Mouse (Mus musculus): ENCODE results near the gene Unc13a. TPM values are rescaled to one million over a fixed set of nuclear protein-coding genes. Genes with fewer than 3 reads are reported as not detected.

Gene Unc13a
- total RNA-seq, 2 experiments from 2014 or later = 278 to 328 TPM

DNA sequence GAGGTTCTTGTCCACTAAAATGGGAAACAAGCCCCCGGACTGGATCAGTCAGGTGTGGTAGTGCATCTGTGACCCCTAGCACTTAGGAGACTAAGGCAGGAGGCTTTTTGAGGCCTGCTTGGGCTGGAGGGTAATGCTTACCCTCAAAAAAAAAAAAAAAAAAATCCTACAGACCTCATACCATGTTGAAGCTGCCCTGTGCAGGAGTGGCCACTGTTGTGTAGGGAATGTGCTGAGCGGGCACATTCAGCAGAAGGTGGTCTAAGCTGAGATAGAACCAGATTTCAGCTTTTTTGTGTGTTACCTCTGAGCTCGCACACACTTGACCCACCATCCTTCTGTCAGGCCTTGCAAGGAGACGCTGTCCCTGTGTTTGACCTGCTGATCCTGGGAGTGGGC lies 77.2 kb downstream of the Unc13a start:
- DNase-seq (ENCODE audit: low spot score in 2 of 2) = no peak
- intact Hi-C loops (cut with DNase I) = no loop called here

DNA sequence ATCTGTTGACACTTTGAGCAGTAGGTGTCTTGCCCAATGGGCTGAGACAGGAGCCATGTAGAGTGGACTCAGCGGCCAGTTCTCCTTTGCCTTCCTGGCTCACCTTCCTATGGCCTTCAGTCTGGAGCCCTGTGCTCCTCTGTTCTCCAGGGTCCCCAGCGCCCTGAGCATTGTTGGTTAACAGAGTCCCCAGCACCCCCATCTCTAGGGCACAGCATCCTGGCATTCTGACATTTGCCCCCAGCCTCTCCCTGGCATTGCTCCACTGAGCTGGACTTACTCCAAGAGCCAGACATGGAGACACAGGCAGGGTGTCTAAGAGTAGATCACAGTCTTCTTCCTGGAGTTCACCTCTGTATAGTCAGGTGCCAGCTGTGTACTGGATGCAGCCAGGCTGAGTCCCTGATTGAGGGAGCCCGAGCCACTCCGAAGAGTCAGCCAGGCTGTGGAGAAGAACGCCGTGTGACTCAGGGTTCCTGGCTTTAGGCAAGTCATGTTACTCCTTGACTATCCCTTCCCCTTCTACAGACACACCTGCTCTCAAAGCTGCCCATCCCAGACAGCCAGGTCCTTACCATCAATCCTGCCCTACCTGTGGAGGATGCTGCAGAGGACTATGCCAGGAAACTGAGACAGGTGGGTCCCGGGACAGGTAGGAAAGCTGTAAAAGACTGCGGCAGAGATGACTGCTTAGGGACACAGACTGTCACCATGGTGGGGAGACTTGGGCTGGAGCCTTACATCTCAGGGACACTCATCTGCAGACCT lies 77.8 kb downstream of the Unc13a start:
- no peak for DNase-seq (ENCODE audit: low spot score in 2 of 2)
- intact Hi-C loops (cut with DNase I) = loop anchor here (2.0 kb wide), 1 partner anchor 25 kb away; the partner anchor contains the start of gene Slc27a1

DNA sequence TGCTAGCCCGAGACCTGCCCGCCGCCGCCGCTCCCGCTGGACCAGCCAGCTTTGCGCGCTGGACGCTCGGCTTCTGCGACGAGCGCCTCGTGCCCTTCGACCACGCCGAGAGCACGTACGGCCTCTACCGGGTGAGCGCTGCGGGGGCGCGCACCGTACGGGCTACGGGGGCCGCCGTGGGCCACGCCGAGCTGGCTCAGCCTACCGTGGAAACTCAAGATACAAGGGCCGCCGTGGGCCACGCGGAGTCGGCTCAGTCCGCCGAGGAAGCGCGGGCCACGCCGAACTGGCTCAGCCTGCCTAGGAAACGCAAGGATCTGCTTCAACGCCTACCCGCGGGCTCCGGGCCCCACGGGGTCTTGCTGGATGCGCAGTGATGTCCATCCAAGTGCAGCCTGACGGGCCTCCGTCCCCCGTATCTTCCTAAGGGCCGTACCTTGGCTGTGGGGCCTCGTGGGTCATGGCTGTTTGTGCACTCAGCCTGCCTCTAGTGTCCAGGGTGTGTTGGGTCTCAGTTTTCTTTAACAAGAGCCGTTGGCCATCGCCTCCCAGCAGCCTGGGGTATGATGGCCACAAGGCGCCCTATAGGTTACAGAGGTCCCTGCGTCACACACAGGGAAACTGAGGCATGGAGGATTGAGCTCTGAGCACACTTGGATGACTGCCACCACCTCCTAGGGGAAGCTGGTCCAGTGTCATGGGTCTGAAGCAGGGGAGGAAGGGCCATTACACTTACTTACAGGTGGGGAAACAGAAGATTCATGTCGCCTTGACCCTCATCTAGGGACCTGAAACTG lies 79.0 kb downstream of the Unc13a start:
- DNase-seq (ENCODE audit: low spot score in 2 of 2) = peak; percentile 93 to 94
- intact Hi-C loops (cut with DNase I) = loop anchor here (2.0 kb wide), 1 partner anchor 24 kb away; the partner anchor contains the start of gene Slc27a1

DNA sequence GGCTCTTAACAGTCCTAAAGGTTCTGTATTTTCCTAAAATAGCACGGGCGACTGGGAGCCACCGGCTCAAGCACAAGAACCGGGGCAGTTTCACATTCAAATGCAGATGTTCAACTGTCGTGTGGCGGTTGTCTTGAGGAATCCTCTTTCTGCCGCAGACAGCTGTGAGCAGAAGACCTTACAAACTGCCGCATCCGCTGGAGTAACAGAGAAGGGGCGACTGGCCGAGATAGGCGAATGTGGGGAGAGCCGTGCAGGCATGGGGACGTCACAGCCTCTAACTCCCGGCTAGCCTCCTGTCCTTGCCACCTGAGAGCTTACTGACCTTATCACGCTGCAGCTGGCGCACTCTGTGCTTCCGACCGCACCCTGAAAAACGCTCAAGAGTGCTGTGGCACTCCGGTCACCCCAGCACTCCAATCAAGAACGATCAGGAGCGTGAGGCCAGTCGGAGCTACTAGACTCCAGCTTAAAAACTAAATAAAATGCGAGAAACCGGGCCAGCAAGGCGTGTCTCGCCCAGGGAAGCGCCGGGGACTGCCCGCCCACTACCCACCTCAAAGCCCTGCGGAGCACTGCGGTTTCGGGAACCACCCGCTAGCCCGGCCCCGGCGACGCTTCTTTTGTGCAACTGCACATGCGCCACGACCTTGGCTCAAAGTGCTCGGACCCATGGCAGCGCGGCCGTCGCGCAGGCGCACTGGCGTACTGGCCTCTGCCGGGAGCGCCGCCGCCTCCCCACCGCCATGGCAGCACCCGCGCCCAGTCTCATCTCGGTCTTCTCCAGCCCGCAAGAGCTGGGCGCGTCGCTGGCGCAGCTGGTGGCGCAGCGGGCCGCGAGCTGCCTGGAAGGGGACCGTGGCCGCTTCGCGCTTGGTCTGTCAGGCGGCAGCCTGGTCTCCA lies 79.8 kb downstream of the Unc13a start, which contains the start of gene Pgls:
TSS of gene Pgls (plus strand) at position 706 of the 903 bp plus-strand sequence.
- intact Hi-C loops (cut with DNase I) = loop anchor here (2.0 kb wide), 1 partner anchor 23 kb away; the partner anchor contains the start of gene Slc27a1
- peak; percentile 98 to 99 for DNase-seq (ENCODE audit: low spot score in 2 of 2)

DNA sequence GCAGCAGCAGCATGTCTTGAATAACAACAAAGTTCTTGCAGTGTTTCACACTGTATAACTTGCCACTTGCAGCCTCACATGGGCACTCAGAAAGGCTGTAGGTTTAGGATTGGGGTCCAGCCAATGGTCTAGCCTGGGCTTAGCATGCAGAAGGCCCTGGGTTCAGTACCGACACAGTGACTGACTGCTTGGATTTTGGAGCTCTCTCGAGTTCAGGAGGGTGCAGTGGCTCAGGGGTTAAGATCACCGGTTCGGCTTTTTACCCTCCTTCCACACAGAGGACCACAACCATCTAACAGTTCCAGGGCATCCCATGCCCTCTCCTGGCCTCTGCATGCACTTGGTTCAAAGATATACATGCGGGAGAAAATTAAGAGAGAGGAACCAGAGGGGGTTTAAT lies 80.5 kb downstream of the Unc13a start:
- no peak for DNase-seq (ENCODE audit: low spot score in 2 of 2)
- intact Hi-C loops (cut with DNase I) = no loop called here

DNA sequence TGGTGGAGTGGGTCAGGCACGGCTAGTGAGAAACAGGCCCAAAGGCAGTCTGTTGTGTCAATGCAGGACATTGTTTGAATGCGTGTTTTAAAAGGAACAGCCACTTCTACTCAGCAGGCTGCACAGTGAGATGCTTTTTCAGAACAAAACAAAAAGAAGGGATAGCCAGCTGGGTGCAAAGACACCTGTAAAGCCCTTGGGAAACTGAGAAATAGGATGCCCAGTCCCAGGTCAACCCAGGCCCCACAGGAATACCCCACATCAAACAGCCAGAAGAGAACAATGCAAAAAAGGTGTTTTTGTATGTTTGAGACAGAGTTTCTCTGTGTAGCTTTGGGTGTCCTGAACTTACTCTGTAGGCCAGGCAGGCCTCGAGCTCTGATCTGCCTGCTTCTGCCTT lies 82.8 kb downstream of the Unc13a start:
- DNase-seq (ENCODE audit: low spot score in 2 of 2) = no peak
- intact Hi-C loops (cut with DNase I) = no loop called here

DNA sequence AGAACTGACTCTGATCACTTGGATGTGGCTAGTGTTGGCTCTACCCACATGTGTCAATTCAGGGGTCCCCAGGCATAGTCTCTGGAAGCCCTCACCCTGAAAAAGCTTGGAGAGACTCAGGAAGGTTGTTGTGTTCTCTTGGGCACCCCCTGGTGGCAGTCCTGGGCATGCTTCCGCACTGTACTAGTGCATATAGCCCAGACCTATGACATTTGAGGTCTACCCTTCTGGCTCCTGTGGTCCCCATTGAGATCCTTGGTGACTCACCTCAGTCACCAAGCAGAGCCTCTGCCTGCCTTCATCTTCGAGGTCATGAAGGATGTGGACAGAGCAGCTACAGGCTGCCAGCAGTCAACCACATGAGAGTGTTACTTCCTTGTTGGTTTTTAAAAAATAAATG lies 84.7 kb downstream of the Unc13a start:
- no peak for DNase-seq (ENCODE audit: low spot score in 2 of 2)
- intact Hi-C loops (cut with DNase I) = no loop called here

DNA sequence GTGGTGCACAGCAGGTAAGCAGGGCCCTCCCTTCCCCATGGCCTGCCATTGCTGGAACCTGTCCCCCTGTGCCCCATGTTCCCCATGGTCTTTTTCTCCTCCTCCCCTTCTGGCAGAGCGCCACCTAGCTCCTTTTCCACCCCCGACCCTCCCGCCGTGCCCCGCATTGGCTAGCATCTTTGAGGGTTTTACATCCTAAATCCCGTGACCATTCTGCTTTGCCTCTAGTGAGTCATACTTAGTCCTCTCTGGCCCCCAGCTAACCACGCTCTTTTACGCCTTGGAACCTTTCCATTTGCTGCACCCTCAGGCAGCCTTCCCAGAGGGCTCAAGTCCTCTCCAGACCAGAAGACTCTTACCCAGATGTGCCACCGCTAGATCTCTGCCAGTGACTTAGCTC lies 91.4 kb downstream of the Unc13a start:
- intact Hi-C loops (cut with DNase I) = no loop called here
- DNase-seq (ENCODE audit: low spot score in 2 of 2) = no peak

DNA sequence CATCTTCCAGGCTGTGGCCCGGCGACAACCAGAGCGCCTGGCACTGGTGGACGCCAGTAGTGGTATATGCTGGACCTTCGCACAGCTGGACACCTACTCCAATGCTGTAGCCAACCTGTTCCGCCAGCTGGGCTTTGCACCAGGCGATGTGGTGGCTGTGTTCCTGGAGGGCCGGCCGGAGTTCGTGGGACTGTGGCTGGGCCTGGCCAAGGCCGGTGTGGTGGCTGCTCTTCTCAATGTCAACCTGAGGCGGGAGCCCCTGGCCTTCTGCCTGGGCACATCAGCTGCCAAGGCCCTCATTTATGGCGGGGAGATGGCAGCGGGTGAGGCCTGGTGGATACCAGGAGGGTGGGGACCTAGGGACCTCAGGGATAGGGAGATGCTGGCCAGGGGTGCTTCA lies 92.1 kb downstream of the Unc13a start:
- intact Hi-C loops (cut with DNase I) = no loop called here
- DNase-seq (ENCODE audit: low spot score in 2 of 2) = no peak

DNA sequence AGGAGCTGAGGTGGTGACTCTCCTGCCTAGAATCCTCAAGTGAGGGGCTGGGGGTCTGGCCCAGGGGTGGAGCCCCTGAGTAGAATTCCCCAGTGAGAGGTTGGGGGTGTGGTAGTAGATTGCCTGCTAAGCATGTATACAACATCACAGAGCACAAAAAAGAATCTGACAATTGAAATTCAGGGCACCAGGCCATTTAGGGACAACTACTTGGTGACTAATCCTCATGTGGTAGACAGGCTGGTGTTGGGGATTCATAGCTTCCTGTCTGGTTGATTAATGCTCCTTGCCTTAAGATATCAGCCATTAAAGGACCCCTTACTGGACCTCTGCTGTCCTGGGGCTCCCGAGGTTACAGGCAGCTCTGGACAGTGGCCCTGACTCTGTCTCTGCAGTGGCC lies 92.5 kb downstream of the Unc13a start:
- intact Hi-C loops (cut with DNase I) = no loop called here
- DNase-seq (ENCODE audit: low spot score in 2 of 2) = no peak

DNA sequence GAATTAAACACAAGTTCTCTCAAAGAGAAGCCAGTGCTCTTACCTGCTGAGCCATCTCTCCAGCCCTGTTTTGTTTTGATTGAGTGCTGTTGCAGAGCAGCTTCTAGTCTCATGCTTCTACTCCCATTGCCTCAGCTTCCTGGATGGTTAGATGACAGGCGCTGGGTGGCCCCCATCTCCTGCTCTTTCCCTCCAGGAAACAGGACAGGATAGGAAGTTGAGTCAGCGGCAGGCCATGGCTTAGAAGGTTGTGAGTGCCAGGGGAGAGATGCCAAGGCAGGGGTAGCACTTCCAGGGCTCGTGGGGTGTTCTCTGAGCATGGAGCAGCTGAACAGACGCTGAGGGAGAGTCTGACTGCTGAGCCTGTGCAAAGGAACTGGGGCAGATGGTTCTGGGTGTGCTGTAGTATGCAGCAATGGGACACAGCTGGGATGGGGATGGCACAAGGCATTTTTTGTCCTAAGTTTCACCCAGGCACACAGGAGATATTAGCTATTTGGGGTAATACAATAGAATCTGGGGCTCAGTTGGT lies 93.6 kb downstream of the Unc13a start:
- intact Hi-C loops (cut with DNase I) = no loop called here
- no peak for DNase-seq (ENCODE audit: low spot score in 2 of 2)

DNA sequence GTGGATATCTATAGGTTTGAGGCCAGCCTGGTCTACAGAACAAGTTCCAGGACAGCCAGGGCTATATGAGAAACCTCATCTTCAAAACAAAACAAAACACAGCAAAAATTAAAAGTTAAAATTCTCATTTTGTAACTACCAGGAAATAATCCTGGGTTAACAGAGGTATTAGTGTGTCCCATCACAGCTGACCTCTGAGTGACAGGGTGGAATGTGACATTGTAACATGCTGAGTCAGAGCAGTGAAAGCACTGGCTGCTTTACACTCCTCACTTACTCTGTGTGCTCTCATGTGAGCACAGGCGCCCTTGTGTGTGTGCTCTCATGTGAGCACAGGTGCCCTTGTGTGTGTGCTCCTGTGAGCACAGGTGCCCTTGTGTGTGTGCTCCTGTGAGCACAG lies 96.5 kb downstream of the Unc13a start:
- DNase-seq (ENCODE audit: low spot score in 2 of 2) = no peak
- intact Hi-C loops (cut with DNase I) = no loop called here

DNA sequence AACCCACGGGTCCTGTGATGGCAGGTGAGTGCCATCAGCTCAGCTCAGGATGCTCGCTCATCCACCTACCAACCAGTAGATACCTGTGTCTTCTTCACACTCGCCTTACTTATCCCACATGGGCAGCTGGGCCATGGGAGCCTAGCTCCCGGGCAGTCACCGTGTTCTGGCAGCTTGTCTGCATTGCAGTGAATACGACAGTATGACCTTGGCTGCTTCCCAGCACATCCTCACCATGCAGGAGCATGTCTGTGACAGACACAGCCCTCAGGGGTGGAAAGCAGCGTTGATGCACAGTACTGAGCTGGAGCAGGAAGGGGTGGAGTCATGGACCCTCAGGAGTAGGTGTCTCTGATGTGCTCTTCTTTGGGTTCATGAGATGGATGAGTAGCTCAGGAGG lies 97.1 kb downstream of the Unc13a start:
- no peak for DNase-seq (ENCODE audit: low spot score in 2 of 2)
- intact Hi-C loops (cut with DNase I) = no loop called here

Small RNA genes within 50 kb of the gene (microRNA-seq; reads per million reads assigned to microRNA genes)
- gene Mir6769b = 34.8 reads per million, percentile 46 among the genes with 10 or more reads in this experiment

Other genes starting within 250 kb of the Unc13a start
- gene Abhd8, start 208.1 kb downstream of the Unc13a start, total RNA-seq (2021) = 100 to 1,000 TPM; 303 to 342 TPM
- 10 to 100 TPM; 47.3 to 68.9 TPM for gene Mrpl34, start 206.8 kb downstream of the Unc13a start, total RNA-seq (2021)
- 10 to 100 TPM; 70.7 to 78.7 TPM for gene Dda1, start 202.6 kb downstream of the Unc13a start, total RNA-seq (2021)
- gene Ano8, start 185.8 kb downstream of the Unc13a start, total RNA-seq (2021) = 10 to 100 TPM; 59.3 to 62.2 TPM
- gene Gtpbp3, start 183.7 kb downstream of the Unc13a start, total RNA-seq (2021) = 10 to 100 TPM; 34.2 to 36.0 TPM
- gene Plvap, start 160.0 kb downstream of the Unc13a start, total RNA-seq (2021) = 1 to 10 TPM; 7.4 to 9.4 TPM
- gene Ccdc194, start 146.0 kb downstream of the Unc13a start, total RNA-seq (2021) = not detected
- gene Bst2, start 134.3 kb downstream of the Unc13a start, total RNA-seq (2021) = 1 to 10 TPM; 3.5 to 4.8 TPM
- gene Mvb12a, start 128.8 kb downstream of the Unc13a start, total RNA-seq (2021) = 10 to 100 TPM; 37.8 to 43.0 TPM
- gene Tmem221, start 112.9 kb downstream of the Unc13a start, total RNA-seq (2021) = not detected
- gene Nxnl1, start 105.2 kb downstream of the Unc13a start, total RNA-seq (2021) = under 1 TPM; 0.18 to 0.22 TPM
- 100 to 1,000 TPM in 1 of 2 experiments, 10 to 100 TPM in 1; 94.7 to 109 TPM for gene Slc27a1, start 102.9 kb downstream of the Unc13a start, total RNA-seq (2021)
- gene Pgls, start 79.6 kb downstream of the Unc13a start, total RNA-seq (2021) = 10 to 100 TPM; 31.1 to 41.6 TPM
- gene Fam129c, start 74.1 kb downstream of the Unc13a start, total RNA-seq (2021) = 1 to 10 TPM; 3.9 to 4.0 TPM
- gene Colgalt1, start 60.8 kb downstream of the Unc13a start, total RNA-seq (2021) = 10 to 100 TPM; 48.5 to 52.2 TPM
- 1 to 10 TPM; 4.0 to 5.5 TPM for gene Jak3, start 4.5 kb upstream of the Unc13a start, total RNA-seq (2021)
- 1 to 10 TPM in 1 of 2 experiments, under 1 TPM in 1; 0.59 to 1.9 TPM for gene Insl3, start 17.5 kb upstream of the Unc13a start, total RNA-seq (2021)
- under 1 TPM; 0.52 to 0.75 TPM for gene B3gnt3, start 30.0 kb upstream of the Unc13a start, total RNA-seq (2021)
- gene Fcho1, start 54.0 kb upstream of the Unc13a start, total RNA-seq (2021) = 100 to 1,000 TPM; 156 to 193 TPM
- 10 to 100 TPM in 1 of 2 experiments, 1 to 10 TPM in 1; 8.7 to 13.6 TPM for gene Zfp709, start 210.3 kb upstream of the Unc13a start, total RNA-seq (2021)
- 10 to 100 TPM; 10.5 to 11.9 TPM for gene Zfp882, start 236.9 kb upstream of the Unc13a start, total RNA-seq (2021)
- gene Zfp617, start 236.9 kb upstream of the Unc13a start, total RNA-seq (2021) = 10 to 100 TPM; 27.5 to 29.3 TPM

Measured in left cerebral cortex, postnatal 36 days (tissue).